Mouse (Mus musculus) lung, postnatal 25 days (tissue): ENCODE results near the gene Emc7.
"Not testable (repeated sequence)": the region's sequence is repeated elsewhere in the genome, so short reads cannot be mapped to it uniquely, and the experiment has no call there.

Experiments used
- DNase-seq: peaks from one replicate; pipeline ENCODE4 v3.0.0; 2022; ENCODE audit warnings: low spot score

Emc7 gene

DNA sequence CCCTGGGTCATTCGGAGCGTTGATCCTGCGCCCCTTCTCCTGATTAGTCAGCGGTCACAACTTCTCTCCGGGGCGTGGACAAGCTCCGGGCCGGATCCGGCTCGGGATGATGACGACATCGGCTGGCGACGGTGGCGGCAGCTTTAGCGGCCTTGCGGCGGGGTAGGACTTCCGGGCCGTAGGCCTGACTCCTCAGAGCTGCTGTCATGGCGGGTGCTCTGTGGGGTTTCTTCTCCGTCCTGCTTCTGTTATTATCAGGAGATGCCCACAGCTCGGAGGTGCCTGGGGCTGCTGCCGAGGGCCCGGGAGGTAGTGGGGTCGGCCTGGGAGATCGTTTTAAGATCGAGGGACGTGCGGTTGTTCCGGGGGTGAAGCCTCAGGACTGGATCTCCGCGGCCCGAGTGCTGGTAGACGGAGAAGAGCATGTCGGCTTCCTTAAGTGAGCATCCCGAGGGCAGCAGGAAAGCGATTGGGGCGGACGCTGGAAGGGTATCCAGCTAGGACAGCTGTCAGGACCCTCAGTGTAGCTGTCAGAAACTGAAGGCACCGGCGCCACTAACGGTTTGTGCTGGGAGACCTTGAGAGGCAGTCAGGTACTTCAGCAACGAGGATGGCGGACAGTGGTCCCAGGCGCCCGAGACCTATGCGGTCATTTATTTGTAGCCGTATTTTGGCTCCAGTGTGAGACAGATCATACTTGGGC lies at the start of gene Emc7:
TSS of gene Emc7 (plus strand) at position 136 of the 703 bp plus-strand sequence.
- DNase-seq, result peak; percentile 97

DNA sequence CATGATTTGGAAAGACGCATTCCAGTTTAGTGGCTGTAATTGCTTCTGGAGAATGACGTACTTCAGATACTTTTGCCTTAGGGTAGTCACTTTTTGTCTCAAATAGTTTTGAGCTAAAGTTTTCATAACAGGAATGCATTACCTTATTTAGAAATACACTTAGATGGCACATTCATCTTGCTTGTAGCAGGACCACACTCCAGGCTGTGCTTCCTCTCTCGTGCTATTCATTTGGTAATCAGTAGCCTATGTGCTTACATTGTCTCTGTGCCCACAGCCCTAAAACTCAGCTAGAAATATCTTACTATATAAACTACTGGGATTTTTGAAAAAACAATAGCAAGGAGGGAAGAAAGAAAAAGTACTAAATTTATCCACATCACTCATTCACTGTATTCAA lies 47.8 kb upstream of the Emc7 start:
- DNase-seq, result no peak

DNA sequence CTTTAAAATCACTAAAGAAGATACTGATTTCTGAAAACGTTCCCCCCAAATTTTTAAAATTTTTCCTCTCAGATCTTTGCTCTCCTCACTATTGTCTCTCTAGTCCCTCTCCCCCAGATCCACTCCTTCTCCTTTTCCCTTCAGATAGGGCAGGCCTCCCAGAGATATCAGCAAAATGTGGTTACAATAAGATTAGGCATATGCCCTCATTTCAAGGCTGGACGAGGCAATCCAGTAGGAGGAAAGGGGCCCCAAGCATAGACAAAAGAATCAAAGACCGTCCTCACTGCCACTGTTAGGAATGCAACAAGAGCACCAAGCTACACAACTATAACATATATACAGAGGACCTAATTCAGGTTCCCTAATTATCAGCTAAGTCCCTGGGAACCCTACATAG lies 29.5 kb upstream of the Emc7 start:
- no peak for DNase-seq

DNA sequence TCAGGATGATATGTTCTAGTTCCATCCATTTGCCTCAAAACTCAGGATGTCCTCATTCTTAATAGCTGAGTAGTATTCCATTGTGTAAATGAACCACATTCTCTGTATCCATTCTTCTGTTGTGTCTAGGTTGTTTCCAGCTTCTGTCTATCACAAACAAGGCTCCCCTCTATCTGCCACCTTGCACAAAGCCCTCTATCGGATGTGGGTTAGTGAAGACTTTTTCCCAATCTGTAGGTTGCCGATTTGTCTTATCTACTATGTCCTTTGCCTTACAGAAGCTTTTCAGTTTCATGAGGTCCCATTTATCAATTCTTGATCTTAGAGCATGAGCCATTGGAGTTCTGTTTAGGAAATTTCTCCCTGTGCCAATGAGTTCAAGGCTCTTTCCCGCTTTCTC lies 26.3 kb upstream of the Emc7 start:
- DNase-seq, result not testable (repeated sequence)

DNA sequence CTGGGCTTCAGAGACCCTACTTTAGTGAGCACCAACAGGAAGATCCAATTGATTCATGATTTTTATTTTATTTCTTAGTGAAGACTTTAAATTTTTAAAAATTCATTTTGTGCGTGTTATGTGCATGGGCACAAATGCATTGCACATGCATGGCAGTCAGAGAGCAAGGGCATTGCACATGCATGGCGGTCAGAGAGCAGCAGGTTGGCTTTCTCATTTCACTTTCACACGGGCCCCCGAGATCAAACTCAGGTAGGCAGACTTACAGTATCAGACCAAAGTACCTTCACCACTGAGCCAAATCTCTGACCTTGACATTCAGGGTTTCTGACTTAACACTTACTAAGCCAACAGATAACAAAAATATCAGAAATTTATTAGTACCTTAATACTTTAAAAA lies 25.1 kb upstream of the Emc7 start:
- no peak for DNase-seq

DNA sequence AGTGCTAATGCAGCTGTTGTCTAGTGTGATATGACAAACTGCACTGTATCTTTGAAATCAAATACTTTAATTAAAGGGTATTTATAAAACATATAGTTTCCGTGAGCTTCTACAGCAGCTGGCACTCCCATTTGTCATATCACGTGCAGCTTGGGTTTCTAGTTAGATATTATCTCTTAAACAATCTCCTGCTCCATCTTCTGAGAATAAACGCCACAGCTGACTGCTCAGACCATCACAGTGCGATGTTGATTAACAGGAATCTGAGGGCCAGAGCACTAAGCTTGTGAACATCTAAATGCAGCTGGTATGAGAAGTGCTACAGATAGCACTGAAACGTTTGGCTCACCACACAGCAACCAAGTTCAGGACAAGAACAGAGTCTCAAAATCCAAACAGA lies 24.4 kb upstream of the Emc7 start:
- no peak for DNase-seq

DNA sequence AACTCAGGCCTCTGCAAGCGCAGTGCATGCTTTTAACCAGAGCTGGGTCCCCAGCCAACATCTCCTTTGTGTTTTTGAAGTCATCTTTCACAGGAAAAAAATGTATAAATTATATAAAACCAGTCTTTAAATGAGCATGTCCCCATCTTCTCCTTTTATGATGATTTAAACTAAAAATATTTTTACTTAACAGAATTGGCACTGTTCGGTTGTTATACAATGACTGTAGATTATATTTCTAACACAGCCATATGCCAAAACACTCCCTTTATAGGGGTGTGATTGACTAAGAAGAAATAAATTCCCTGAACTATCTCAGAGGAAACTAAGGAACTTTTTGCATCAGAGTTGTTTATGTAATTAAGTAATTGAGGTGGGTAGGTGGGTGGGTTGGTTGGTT lies 22.3 kb upstream of the Emc7 start:
- DNase-seq, result no peak

DNA sequence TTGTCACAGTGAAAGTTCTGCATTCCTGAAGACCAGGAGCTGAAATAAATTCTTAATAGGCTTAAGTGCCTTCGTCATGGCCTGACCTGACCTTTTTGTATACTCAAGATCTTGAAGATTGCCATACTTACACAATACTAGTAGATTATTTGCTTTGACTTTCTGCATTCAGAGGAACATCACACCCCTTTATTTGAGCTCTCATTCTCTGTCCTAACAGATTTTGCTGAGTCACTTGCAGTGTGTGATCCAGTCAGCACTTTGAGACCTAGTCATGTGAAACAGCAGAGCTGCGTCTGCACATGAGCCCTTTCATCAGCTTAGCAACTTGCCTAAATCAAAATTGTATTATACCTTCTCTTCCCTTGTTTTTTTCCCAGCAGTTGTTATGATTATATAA lies 21.4 kb upstream of the Emc7 start:
- DNase-seq, result peak; percentile 50

DNA sequence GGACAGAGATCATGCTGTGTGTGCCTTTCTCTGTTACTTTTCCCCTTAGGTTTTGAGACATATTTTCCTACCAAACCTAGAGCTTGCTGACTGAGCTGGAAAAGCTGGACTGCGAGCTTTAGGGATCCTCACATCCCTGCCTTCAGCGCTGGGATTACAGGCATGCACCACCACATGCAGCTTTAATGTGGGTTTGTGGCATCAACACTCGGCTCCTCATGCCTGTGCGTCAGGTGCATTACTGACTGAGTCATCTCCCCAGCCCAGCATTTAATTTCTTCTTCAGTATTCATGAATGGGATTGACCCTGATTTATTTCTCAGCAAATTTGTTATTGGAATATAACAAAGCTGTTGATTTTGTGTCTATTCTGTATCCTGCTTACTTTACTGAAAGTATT lies 18.5 kb upstream of the Emc7 start:
- no peak for DNase-seq

DNA sequence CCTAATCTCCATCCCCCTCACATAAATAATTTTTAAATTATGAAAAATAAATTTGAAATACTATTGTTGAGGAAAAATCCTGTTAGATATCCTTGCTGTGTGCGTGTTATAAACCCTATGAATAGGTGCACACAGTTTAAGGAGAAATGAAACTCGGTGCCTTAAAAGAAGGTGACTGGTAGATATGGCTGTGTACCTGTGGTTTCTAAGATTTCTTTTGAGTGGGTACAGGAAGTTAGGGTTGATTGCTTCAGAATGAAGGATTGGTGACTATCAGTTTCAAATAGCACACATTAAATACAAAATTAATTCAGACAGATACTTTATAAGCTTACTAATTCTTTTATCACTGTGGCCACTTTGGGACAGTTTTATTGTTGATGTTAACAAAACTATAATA lies 17.2 kb upstream of the Emc7 start:
- no peak for DNase-seq

DNA sequence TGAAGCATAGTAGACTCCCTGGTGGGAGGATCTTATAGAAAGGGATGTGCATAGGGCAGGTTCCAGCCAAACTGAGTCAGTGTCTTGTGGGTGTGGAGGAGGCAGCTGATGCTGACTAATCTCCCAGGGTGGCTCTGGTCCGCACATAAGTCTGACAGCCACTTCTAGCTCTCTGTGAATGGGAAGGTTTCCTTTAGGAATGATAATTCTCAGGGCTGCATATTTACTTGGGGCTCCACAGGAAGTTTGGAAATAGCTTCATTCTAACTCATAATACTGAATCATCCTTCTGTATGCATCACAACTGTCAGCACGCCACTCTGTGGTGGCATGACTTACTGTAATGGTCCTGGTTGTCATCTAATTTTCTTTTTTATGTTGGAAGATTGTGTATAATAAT lies 11.3 kb upstream of the Emc7 start:
- DNase-seq, result no peak

DNA sequence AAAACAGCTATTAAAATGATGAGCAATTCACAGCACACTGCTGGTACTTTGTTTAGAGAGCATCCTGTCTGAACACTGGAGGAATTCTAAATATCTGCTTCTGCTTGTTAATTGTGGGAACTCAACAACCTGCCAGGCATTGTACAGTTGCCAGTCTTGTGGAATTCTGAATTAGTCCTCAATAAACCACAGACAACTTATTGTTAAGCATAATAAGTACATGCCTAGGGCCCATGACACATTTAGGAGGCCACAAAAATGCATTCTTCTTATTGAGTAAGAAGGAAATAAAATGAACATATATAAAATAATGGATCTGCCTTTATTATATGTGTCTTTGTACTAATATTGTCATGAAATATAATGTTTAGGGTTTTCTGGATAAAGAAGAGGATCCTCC lies 9.3 kb upstream of the Emc7 start:
- DNase-seq, result no peak

DNA sequence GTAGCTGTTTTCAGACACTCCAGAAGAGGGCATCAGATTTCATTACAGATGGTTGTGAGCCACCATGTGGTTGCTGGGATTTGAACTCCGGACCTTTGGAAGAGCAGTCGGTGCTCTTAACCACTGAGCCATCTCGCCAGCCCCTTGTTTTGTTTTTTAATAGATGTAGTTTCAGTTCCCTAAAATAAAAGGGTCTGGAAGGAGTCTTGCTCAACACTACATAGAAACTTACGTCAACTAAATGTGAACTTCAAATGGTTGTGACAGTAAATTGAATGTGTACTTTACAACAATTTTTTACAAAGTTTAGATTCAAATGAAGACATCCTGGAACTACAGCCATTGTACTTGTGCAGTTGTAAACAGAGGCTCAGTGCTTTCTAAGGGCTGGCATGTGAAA lies 6.8 kb upstream of the Emc7 start:
- DNase-seq, result peak; percentile 3

DNA sequence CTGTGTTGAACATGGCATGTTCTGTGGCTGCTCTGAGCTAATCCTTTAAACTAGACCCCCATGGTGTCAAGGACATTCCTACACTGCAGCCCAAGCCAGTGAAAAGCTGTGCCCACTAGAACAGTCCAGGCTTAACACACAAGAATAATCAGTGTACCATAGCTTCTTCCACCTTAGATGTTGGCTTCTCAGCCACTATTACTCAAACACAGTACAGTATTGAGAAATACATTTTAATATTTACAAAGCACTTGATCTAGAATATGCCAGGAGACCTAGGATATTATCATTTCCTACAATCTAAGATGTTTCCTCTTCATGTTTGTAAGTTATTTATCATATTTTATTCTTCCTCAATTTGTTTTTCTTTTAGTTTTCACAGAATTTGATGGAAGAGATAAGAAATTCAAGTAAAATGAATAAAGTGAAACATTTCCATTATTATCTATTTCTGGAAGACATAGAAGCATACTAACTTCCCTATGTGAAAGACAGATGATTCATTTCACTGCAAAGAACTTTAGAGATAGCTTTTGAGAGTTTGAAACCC lies 6.2 kb upstream of the Emc7 start:
- DNase-seq, result no peak

DNA sequence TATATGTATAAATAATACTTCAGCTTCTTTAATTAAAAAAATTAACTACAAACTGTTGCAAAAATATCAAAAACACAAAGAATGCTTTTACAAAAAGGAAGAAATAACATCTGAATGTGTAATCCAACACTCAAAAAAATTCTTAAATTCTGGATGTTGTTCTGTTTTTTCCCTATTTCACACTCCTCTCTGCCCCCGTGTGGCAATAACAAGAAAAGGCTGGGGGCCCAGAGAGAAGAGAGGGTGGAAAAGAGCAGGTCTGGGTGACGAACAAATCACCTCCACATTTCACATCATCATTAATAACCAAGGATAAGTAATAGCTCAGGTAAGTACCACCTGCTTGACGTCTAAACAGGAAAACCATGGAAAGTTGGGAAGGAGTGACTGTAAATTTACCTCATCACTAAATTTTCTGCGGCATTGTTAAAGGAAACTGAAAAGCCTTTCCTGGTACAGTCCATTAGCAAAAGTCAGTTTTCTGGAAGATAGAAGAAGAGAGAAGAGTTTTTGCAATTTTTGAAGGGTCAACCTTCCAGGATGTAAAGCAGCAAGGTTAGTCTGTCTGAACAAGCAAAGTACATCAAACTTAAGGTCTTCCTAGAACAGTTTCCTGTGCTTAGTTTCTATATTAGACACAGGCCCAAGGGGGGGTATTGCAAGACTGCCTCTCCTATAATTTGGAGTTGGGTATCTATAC lies 5.0 kb upstream of the Emc7 start:
- peak; percentile 37 for DNase-seq

DNA sequence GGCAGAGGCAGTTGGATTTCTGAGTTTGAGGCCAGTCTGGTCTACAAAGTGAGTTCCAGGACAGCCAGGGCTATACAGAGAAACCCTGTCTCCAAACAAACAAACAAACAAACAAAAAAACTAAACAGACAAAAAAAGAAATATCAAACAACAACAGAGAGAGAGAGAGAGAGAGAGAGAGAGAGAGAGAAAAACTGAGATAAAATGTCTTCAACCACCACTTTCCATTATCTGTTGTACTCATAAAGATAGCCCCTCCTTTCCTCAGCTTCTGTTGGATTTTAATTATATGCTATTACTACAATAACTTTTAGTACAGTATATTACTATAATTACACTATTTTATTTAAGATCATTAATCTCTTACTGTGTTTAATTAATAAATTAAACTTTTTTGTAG lies 2.3 kb upstream of the Emc7 start:
- not testable (repeated sequence) for DNase-seq

DNA sequence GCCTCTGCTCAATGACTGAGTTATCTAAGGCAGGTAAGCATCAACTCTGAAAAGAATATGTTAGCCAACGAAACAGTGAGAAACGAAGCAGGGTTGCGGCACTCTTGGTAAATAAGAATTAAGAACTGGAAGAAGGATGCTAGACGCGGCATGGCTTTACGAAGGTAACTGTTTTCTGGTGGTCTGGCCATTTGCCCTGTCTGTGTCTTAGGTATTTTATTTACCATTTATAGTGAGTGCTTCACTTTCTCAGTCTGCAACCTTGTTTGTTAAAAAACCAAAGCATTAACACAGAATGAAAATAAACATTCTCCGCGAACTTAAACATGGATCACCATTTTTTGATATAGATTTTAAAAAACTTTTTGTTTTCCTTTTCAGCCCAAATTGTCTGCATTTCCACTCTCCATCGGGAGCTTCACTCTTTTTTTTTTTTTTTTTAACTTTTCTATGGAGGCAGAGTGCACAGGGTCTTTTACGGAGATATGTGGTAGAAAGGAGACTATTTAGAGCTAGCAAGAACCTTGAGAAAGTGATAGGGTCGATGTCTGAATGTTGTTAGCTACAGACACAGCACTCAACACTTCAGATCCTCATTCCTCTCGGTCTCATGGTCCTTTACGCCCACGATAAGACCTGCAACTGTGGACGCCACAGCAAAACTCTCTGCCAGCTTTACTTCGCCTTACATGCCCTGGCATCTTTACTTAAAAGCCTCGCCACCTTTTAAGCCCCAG lies 504 bp upstream of the Emc7 start:
- no peak for DNase-seq

DNA sequence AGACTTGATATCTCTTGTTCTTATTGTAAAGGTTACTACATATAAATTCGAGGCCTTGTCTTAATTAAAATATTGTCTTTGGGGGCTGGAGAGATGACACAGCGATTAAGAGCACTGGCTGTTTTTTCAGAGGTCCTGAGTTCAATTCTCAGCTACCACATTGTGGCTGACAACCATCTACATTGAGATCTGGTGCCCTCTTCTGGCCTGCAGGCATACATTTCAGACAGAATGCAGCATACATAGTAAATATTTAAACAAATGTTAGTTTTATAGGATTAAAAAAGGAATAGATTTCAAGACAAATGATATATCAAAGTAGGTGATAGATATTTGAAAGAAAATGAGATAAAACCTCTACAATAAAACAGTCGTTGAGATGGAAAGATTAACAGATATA lies 5.8 kb downstream of the Emc7 start:
- no peak for DNase-seq

DNA sequence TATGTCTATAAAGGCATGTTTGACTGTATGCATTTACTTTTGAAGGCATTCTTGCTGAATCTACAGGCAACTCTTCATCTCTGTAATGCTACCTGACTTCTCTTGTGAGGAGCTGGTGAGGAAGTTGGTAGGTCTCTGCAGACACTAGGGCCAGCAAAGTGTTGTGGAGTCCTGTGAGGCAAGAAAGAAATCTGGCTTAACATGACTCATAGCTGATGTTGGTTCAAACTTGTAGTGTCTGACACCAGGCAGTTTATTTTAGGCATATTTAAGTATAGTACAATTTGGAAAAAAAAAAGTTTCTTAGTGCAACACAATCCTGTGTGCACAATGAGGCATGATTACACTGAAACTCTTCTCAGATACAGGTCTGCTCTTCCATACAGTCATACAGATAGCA lies 14.7 kb downstream of the Emc7 start:
- no peak for DNase-seq

DNA sequence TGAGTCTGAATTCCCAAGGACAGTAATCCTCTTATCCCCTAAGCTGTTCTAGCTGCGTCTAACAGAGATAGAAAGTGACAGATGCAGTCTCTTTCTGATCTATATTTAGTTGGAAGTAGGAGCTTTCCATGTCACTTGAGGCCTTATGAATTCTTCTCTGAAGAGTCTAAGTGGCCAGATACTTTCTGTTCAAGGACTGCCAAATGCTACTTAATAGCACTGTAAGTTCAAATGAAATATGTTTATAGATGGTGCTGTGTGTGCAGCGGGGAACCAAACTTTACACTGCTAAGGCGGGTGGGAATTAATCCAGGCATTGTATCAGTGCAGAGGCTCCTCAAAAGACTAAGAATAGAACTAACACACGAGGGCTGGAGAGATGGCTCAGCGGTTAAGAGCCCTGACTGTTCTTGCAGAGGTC lies 16.2 kb downstream of the Emc7 start:
- DNase-seq, result no peak

DNA sequence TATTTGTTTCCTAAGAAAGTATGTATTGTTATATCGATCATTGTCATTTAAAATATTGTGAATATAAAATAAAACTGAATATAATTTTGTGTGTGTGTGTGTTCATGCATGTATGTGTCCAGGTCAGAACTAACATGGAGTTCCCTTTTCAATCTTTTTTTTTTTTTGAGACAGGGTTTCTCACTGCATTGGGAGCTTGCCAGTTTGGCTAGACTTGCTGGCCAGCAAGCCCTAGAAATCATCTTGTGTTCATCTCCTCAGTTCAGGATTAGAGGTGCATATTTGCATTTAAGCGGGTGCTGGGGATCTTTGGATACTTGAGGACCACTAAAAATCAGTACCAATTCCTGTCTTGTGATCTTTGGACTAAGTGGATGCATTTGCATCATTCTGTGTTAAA lies 17.3 kb downstream of the Emc7 start:
- no peak for DNase-seq

DNA sequence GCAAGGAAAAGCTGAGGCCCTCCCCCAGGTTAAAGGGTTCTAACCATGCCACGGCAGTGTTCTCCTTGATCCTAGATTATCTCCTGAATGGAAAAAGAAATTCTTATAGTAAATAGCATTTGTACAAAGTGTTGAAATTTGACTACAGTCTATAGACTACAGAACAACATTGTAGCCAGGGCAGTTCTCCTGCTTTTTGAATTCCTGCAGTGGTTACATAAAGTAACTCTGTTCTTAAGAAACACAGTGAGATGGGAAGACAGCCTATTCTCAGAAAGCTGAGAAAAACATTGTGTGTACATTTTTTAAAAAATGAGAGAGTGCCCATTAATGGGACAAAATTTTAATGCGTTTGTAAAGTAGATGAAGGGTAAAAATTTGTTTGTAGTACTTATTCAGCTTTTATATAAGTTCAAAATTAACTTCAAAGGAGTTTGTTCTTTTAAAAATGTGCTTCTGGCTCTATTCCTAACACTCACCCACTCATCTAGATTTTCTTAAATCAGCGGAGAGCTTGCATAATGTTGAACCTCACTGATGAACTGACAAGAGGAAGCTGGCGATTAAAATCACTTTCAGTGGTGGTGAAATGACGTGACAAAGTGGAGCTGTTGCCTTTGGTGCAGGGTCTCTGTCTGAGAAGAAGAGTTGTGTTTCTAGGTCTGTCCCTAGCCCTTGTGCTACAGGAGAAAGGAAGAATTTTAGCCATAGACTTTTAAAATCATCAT lies 20.4 kb downstream of the Emc7 start:
- DNase-seq, result peak; percentile 43
